Mouse (Mus musculus) limb, embryonic 14.5 days (tissue): ENCODE data around the gene Shisa5. TPM values are rescaled to one million over a fixed set of nuclear protein-coding genes. Genes with fewer than 3 reads are reported as not detected.

Experiments
- ATAC-seq: fragments of 200-750 bp; cut with Nextera tagmentation; 2 replicates; pipeline ENCODE4 v1.8.0; 2017; ENCODE audit warnings: low read depth, moderate number of reproducible peaks, moderate TSS enrichment; ENCODE audit not compliant: low FRiP score
- DNase-seq: peaks from one replicate; pipeline ENCODE4 v3.0.0-alpha.2; 2015; ENCODE audit warnings: low spot score
- H3K27ac ChIP-seq: fragments of 300-500 bp; sonication (generic); replicated peaks from 2 replicates; pipeline ENCODE4 v1.5.1; 2014; ENCODE audit warnings: low read depth, mild to moderate bottlenecking, low read length, moderate library complexity, mixed read lengths
- H3K27me3 ChIP-seq: fragments of 300-500 bp; sonication (generic); 2 replicates; pipeline ENCODE4 v1.6.1; 2014; ENCODE audit warnings: low read length, mixed read lengths; ENCODE audit not compliant: control insufficient read depth, insufficient read depth
- H3K36me3 ChIP-seq: fragments of 300-500 bp; sonication (generic); 2 replicates; pipeline ENCODE4 v1.6.1; 2014; ENCODE audit warnings: mild to moderate bottlenecking, low read length, moderate library complexity, mixed read lengths; ENCODE audit not compliant: control insufficient read depth, insufficient read depth
- H3K4me1 ChIP-seq: fragments of 300-500 bp; sonication (generic); 2 replicates; pipeline ENCODE4 v1.6.1; 2014; ENCODE audit warnings: antibody characterized with exemption, low read length, mixed read lengths; ENCODE audit not compliant: control insufficient read depth, insufficient read depth
- H3K4me2 ChIP-seq: fragments of 300-500 bp; sonication (generic); replicated peaks from 2 replicates; pipeline ENCODE4 v1.6.1; 2014; ENCODE audit warnings: low read depth, mild to moderate bottlenecking, low read length, moderate library complexity; ENCODE audit not compliant: severe bottlenecking
- H3K4me3 ChIP-seq: fragments of 300-500 bp; sonication (generic); replicated peaks from 2 replicates; pipeline ENCODE4 v1.5.1; 2014; ENCODE audit warnings: low read length
- H3K9ac ChIP-seq: fragments of 300-500 bp; sonication (generic); 2 replicates; pipeline ENCODE4 v1.6.1; 2014; ENCODE audit warnings: mild to moderate bottlenecking, low read depth, low read length, moderate library complexity; ENCODE audit not compliant: severe bottlenecking
- H3K9me3 ChIP-seq: fragments of 300-500 bp; sonication (generic); 2 replicates; pipeline ENCODE4 v1.6.1; 2016; ENCODE audit warnings: low read length; ENCODE audit not compliant: control insufficient read depth
- POLR2A ChIP-seq: fragments of 200-500 bp; IDR thresholded peaks from 2 replicates; pipeline ENCODE4 v1.8.0; 2012; ENCODE audit warnings: inconsistent platforms, mild to moderate bottlenecking, moderate library complexity, borderline replicate concordance; ENCODE audit not compliant: insufficient read depth, insufficient read length; ENCODE audit errors: extremely low read depth
- WGBS: fragments of 180-500 bp; shearing (Covaris S2); extraction: QIAGEN DNeasy Blood & Tissue Kit; methylation state at CpG from one replicate; pipeline ENCODE4 v1.1.7; 2014; 5-methylcytosine and 5-hydroxymethylcytosine counted together
- polyA plus RNA-seq, 2 experiments: library from polyadenylated mRNA; depleted of rRNA in 1 of 2; stranded (reverse) in 1 of 2; unstranded in 1 of 2; fragments of >200 nt; fragmentation: Nextera tagmentation in 1 of 2; extraction: Ambion mirVana in 1 of 2; gene quantifications; 2 replicates each; pipeline versions ENCODE4 v1.2.1 to v1.2.3; 2012 to 2014

Shisa5 gene
- polyA plus RNA-seq, 2 experiments: 82.4 to 150 TPM

GRCm38 (mm10) chr9:109054712-109055111, 16.3 kb downstream of the Shisa5 start:
- H3K27ac ChIP-seq: peak overlapping the region; percentile 33; the same call in 1 of the 2 replicates
- no peaks in the 10 kb centered on the region for H3K9me3 ChIP-seq
- peak overlapping the region; percentile 17 for H3K4me3 ChIP-seq
- peaks cover 56% of the 10 kb centered on the region for H3K36me3 ChIP-seq
- peak overlapping the region; percentile 35 for H3K4me2 ChIP-seq
- DNase-seq (peak; percentile 51), ATAC-seq (peak; percentile 65)
- H3K9ac ChIP-seq: peak overlapping the region; percentile 41; the same call in 1 of the 2 replicates
- H3K4me1 ChIP-seq: peaks cover 13% of the 10 kb centered on the region; the same call in 1 of the 2 replicates
- WGBS: 10% methylated on average over 7 of the region's 7 CpGs
- no peak for TF ChIP-seq POLR2A
- no peaks in the 10 kb centered on the region for H3K27me3 ChIP-seq

DNA sequence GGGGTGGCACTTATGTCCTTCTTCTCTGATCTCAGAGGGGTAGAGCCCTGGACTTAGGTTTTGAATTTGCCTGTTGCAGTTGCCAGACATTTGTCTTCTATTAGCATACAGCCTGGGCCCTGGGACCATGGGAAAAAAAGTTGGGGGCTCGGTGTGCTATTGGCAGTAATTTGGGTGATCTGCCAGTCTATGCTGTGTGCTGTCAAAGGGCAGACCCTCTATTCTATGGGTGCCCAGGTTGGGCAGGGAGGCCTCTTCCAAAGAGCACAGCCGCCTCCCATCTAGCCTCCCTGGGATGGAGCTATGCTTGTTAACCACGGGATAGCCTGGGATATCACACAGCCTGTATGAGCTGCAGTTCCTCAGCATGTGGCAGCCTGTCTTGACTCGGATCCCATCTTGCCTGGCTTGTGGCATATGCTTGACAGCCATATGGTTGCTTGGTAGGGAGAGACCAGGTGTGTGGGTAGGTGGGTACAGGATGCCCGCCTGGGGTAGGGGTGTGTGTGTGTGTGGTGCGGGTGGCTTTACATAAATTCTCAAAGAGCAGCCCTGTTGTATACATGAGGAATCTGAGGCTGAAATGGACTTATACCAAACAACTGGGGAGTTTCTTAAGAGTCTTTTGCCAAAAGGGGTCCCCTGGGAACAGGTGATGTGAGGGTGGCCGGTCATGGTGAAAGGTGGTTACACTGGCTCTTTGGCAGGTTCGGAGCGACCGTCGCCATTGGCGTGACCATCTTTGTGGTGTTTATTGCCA, 17.1 kb downstream of the Shisa5 start:
- Histone ChIP-seq H3K9ac (peak overlapping the region; percentile 41; the same call in 1 of the 2 replicates), H3K4me3 (peak overlapping the region; percentile 17), H3K9me3 (no peaks in the 10 kb centered on the region), H3K27ac (peak overlapping the region; percentile 26; the same call in 1 of the 2 replicates), H3K27me3 (no peaks in the 10 kb centered on the region), H3K4me2 (peak overlapping the region; percentile 35), H3K4me1 (peaks cover 13% of the 10 kb centered on the region; the same call in 1 of the 2 replicates), H3K36me3 (peaks cover 60% of the 10 kb centered on the region)
- 89% methylated on average over 12 of the region's 12 CpGs for WGBS
- TF ChIP-seq POLR2A: no peak
- DNase-seq: no peak
- no peak for ATAC-seq

DNA sequence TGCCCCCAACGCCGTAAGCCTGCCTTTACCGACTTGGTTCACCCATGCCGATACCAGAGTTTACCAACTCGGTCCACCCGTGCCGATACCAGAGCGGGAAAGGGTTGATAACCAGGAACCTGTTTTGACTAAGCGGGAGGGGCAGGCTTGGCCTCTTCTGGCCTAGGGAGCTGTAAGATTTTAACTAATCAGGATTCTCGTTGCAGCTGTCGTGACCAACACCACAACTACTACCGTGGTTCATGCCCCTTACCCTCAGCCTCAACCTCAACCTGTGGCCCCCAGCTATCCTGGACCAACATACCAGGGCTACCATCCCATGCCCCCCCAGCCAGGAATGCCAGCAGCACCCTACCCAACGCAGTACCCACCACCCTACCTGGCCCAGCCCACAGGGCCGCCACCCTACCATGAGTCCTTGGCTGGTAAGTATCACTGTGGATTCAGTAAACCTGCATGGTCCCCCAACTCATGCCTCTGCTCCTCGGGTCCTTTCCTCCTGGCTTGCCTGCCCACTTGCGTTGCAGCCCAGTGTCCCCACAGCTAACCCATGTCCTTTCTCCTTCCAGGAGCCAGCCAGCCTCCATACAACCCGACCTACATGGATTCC, 17.8 kb downstream of the Shisa5 start:
- Histone ChIP-seq H3K36me3 (peaks cover 65% of the 10 kb centered on the region), H3K4me3 (no peak overlapping the region), H3K27me3 (no peaks in the 10 kb centered on the region), H3K27ac (no peak overlapping the region), H3K9ac (no peak overlapping the region), H3K4me1 (peaks cover 13% of the 10 kb centered on the region; the same call in 1 of the 2 replicates), H3K4me2 (no peak overlapping the region), H3K9me3 (no peaks in the 10 kb centered on the region)
- TF ChIP-seq POLR2A: no peak
- ATAC-seq: no peak
- 91% methylated on average over 17 of the region's 17 CpGs for WGBS
- no peak for DNase-seq

- no peak for TF ChIP-seq POLR2A
- H3K9me3 ChIP-seq: no peaks in the 10 kb centered on the region
- H3K27me3 ChIP-seq: no peaks in the 10 kb centered on the region
- H3K27ac ChIP-seq: no peak overlapping the region
- no peak overlapping the region for H3K9ac ChIP-seq
- H3K36me3 ChIP-seq: peaks cover 62% of the 10 kb centered on the region
- no peak overlapping the region for H3K4me2 ChIP-seq
- no peak overlapping the region for H3K4me3 ChIP-seq
- no peak for ATAC-seq
- WGBS: 75% methylated on average over 4 of the region's 4 CpGs
- no peak for DNase-seq
- peaks cover 13% of the 10 kb centered on the region; the same call in 1 of the 2 replicates for H3K4me1 ChIP-seq
Observed at GRCm38 (mm10) chr9:109056916-109057315, 18.6 kb downstream of the Shisa5 start.

DNA sequence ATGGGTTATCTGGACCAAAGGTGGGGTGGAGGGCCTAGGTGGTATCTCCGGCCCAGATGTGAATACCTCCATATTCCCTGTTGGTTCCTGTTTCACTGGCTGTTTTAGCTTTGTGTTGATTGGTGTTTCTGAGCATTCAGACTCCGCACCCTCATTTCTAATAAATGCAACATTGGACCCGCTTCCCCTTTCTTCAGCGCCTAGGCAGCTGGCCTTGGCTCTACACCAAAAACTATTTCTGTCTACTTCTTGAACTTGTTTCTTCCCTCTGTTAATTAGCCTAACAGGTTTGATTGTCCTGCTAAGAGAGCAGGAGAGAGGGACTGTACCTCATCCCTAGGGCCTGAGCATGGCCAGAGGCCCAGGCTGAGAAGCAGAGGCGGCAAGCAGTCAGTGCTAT, 19.2 kb downstream of the Shisa5 start:
- H3K4me2 ChIP-seq: no peak overlapping the region
- H3K36me3 ChIP-seq: peaks cover 57% of the 10 kb centered on the region
- H3K4me3 ChIP-seq: no peak overlapping the region
- TF ChIP-seq POLR2A: no peak
- H3K4me1 ChIP-seq: peaks cover 13% of the 10 kb centered on the region; the same call in 1 of the 2 replicates
- no peak for ATAC-seq
- no peaks in the 10 kb centered on the region for H3K9me3 ChIP-seq
- WGBS: 92% methylated on average over 5 of the region's 5 CpGs
- no peak overlapping the region for H3K9ac ChIP-seq
- no peak for DNase-seq
- H3K27me3 ChIP-seq: no peaks in the 10 kb centered on the region
- H3K27ac ChIP-seq: no peak overlapping the region
